Mouse (Mus musculus) erythroblast, adult 5-6 weeks (primary cell): Measurements from ENCODE around the gene Rgs2. TPM values are rescaled to one million over a fixed set of nuclear protein-coding genes. Genes with fewer than 3 reads are reported as not detected.

Source experiments
- ATAC-seq: replicated peaks from 2 replicates; pipeline ENCODE4 v1.8.0; 2016; ENCODE audit warnings: moderate number of reproducible peaks, mild to moderate bottlenecking, moderate TSS enrichment, inconsistent platforms; ENCODE audit not compliant: poor library complexity, low FRiP score, severe bottlenecking
- total RNA-seq, 2 experiments: library from RNA; stranded (forward) in 1 of 2; stranded (reverse) in 1 of 2; fragments of 150-400 nt in 1 of 2; fragments of 200-764, 138-1000 nt in 1 of 2; gene quantifications; 2 replicates each; pipeline versions ENCODE4 v1.2.3 to v1.2.4; 2015 to 2017; ENCODE audit warnings: low replicate concordance in 2 of 2

Rgs2 gene
- total RNA-seq, 2 experiments from 2014 or later = 40.9 to 48.0 TPM

GRCm38 (mm10) chr1:143988756-143989155 lies 15.2 kb downstream of the Rgs2 start:
- ATAC-seq = no peak

- no peak for ATAC-seq
Observed at GRCm38 (mm10) chr1:143984988-143985625, 18.9 kb downstream of the Rgs2 start.

- ATAC-seq = no peak
Observed at GRCm38 (mm10) chr1:143982765-143983312, 21.1 kb downstream of the Rgs2 start.

GRCm38 (mm10) chr1:143982085-143982764 lies 21.7 kb downstream of the Rgs2 start:
- no peak for ATAC-seq

GRCm38 (mm10) chr1:143980811-143981210 lies 23.1 kb downstream of the Rgs2 start:
- ATAC-seq = no peak

- ATAC-seq = no peak
Observed at GRCm38 (mm10) chr1:143974637-143975036, 29.3 kb downstream of the Rgs2 start.

- no peak for ATAC-seq
Observed at GRCm38 (mm10) chr1:143962301-143962700, 41.7 kb downstream of the Rgs2 start.

GRCm38 (mm10) chr1:143960340-143960739 lies 43.6 kb downstream of the Rgs2 start:
- ATAC-seq = no peak

GRCm38 (mm10) chr1:143956090-143956489 lies 47.9 kb downstream of the Rgs2 start:
- ATAC-seq = no peak

- no peak for ATAC-seq
Observed at GRCm38 (mm10) chr1:143952841-143953240, 51.1 kb downstream of the Rgs2 start.

Other genes starting within 250 kb of the Rgs2 start
- 0.42 and 0.96 TPM in 2 replicates for gene Trove2, start 227.1 kb downstream of the Rgs2 start, total RNA-seq (2015; ENCODE audit: low replicate concordance)
- gene Trove2, start 227.1 kb downstream of the Rgs2 start, total RNA-seq (2017; ENCODE audit: low replicate concordance) = 1.2 and 1.5 TPM in 2 replicates
- 26.7 and 35.5 TPM in 2 replicates for gene Uchl5, start 226.9 kb downstream of the Rgs2 start, total RNA-seq (2015; ENCODE audit: low replicate concordance)
- gene Uchl5, start 226.9 kb downstream of the Rgs2 start, total RNA-seq (2017; ENCODE audit: low replicate concordance) = 33.1 and 46.7 TPM in 2 replicates
- gene Rgs13, start 173.2 kb upstream of the Rgs2 start, total RNA-seq (2015; ENCODE audit: low replicate concordance) = not detected in 2 replicates
- not detected in 2 replicates for gene Rgs13, start 173.2 kb upstream of the Rgs2 start, total RNA-seq (2017; ENCODE audit: low replicate concordance)
- 0.38 and 5.2 TPM in 2 replicates for gene Rgs1, start 245.1 kb upstream of the Rgs2 start, total RNA-seq (2015; ENCODE audit: low replicate concordance)
- gene Rgs1, start 245.1 kb upstream of the Rgs2 start, total RNA-seq (2017; ENCODE audit: low replicate concordance) = 4.9 and 8.9 TPM in 2 replicates